18 mouse cellular contexts compared by ENCODE assay signal in genomic region chr8:126570521-126571040, GRCm38 (mm10). TPM values are rescaled to one million over a fixed set of nuclear protein-coding genes. Genes with fewer than 3 reads are reported as not detected.
DNase-seq lines count a peak whose midpoint lies in the region; ATAC-seq and TF ChIP-seq lines count a peak whose summit lies in the region.
"Had no signal": no experiment of that assay in that cellular context is flagged by ENCODE, and none has a peak within 500 bp of the region (broad histone marks: within the 10 kb centered on the region; RNA-seq: fewer than 3 reads in every experiment).

No protein-coding gene starts in this region.

- no peaks in the 10 kb centered on the region for H3K27me3 ChIP-seq in heart, embryonic 12.5 days (replicated peaks)
- H3K27me3 ChIP-seq in liver, embryonic 15.5 days: no peaks in the 10 kb centered on the region
- H3K27me3 ChIP-seq in liver, embryonic 12.5 days (replicated peaks): no peaks in the 10 kb centered on the region
- 0 out of 2 replicates have a peak, but pooled peaks cover 5% of the 10 kb centered on the region for H3K27me3 ChIP-seq in midbrain, embryonic 10.5 days (ENCODE audit: low read depth, poor library complexity, severe bottlenecking)
- H3K27me3 ChIP-seq in midbrain, postnatal 0 days (ENCODE audit: insufficient read depth, low read length): no peaks in the 10 kb centered on the region
- no peaks in the 10 kb centered on the region for H3K27me3 ChIP-seq in embryonic facial prominence, embryonic 12.5 days
- H3K27me3 ChIP-seq: CH12.LX; embryonic facial prominence, embryonic 13.5 days; forebrain, embryonic 13.5 days; hindbrain, embryonic 15.5 days; Patski had no signal

- no peaks in the 10 kb centered on the region for H3K36me3 ChIP-seq in heart, embryonic 12.5 days
- H3K36me3 ChIP-seq in liver, embryonic 15.5 days (replicated peaks): no peaks in the 10 kb centered on the region
- H3K36me3 ChIP-seq in liver, embryonic 12.5 days: no peaks in the 10 kb centered on the region
- no peaks in the 10 kb centered on the region for H3K36me3 ChIP-seq in midbrain, embryonic 10.5 days
- H3K36me3 ChIP-seq in midbrain, postnatal 0 days (ENCODE audit: insufficient read depth, low read length): no peaks in the 10 kb centered on the region
- no peaks in the 10 kb centered on the region for H3K36me3 ChIP-seq in embryonic facial prominence, embryonic 12.5 days
- H3K36me3 ChIP-seq: embryonic facial prominence, embryonic 13.5 days; hindbrain, embryonic 15.5 days had no signal

- no peaks in the 10 kb centered on the region for H3K9me3 ChIP-seq in heart, embryonic 12.5 days (replicated peaks)
- no peaks in the 10 kb centered on the region for H3K9me3 ChIP-seq in liver, embryonic 15.5 days (replicated peaks)
- no peaks in the 10 kb centered on the region for H3K9me3 ChIP-seq in liver, embryonic 12.5 days (replicated peaks)
- no peaks in the 10 kb centered on the region for H3K9me3 ChIP-seq in midbrain, embryonic 10.5 days (replicated peaks)
- no peaks in the 10 kb centered on the region for H3K9me3 ChIP-seq in midbrain, postnatal 0 days (ENCODE audit: low read length)
- no peaks in the 10 kb centered on the region for H3K9me3 ChIP-seq in embryonic facial prominence, embryonic 12.5 days
- H3K9me3 ChIP-seq: embryonic facial prominence, embryonic 13.5 days; forebrain, embryonic 13.5 days; hindbrain, embryonic 15.5 days had no signal

- TF ChIP-seq CTCF in midbrain, postnatal 0 days (IDR thresholded peaks at IDR 0.05): no peak

- H3K4me2 ChIP-seq in heart, embryonic 12.5 days: no peak overlapping the region
- peak overlapping the region; percentile 16; the same call in 1 of the 2 replicates for H3K4me2 ChIP-seq in liver, embryonic 15.5 days
- no peak overlapping the region for H3K4me2 ChIP-seq in liver, embryonic 12.5 days
- no peak overlapping the region for H3K4me2 ChIP-seq in midbrain, postnatal 0 days (ENCODE audit: low read depth, low read length, poor library complexity, severe bottlenecking)
- no peak overlapping the region for H3K4me2 ChIP-seq in embryonic facial prominence, embryonic 12.5 days (replicated peaks)
- H3K4me2 ChIP-seq: embryonic facial prominence, embryonic 13.5 days; forebrain, embryonic 13.5 days; hindbrain, embryonic 15.5 days had no signal

- no peak overlapping the region for H3K4me3 ChIP-seq in heart, embryonic 12.5 days
- no peak overlapping the region for H3K4me3 ChIP-seq in liver, embryonic 15.5 days (replicated peaks)
- no peak overlapping the region for H3K4me3 ChIP-seq in liver, embryonic 12.5 days
- H3K4me3 ChIP-seq in midbrain, embryonic 10.5 days: no peak overlapping the region
- H3K4me3 ChIP-seq in midbrain, postnatal 0 days (ENCODE audit: low read depth, low read length): no peak overlapping the region
- H3K4me3 ChIP-seq in embryonic facial prominence, embryonic 12.5 days: no peak overlapping the region
- H3K4me3 ChIP-seq: embryonic facial prominence, embryonic 13.5 days; forebrain, embryonic 13.5 days; hindbrain, embryonic 15.5 days had no signal

- H3K27ac ChIP-seq in heart, embryonic 12.5 days (ENCODE audit: poor library complexity, severe bottlenecking): no peak overlapping the region
- no peak overlapping the region for H3K27ac ChIP-seq in liver, embryonic 15.5 days (replicated peaks)
- H3K27ac ChIP-seq in liver, embryonic 12.5 days: no peak overlapping the region
- H3K27ac ChIP-seq in midbrain, embryonic 10.5 days (replicated peaks): peak overlapping the region; percentile 77
- no peak overlapping the region for H3K27ac ChIP-seq in midbrain, postnatal 0 days (ENCODE audit: low read depth, low read length)
- no peak overlapping the region for H3K27ac ChIP-seq in embryonic facial prominence, embryonic 12.5 days
- H3K27ac ChIP-seq: embryonic facial prominence, embryonic 13.5 days; hindbrain, embryonic 15.5 days had no signal

- ATAC-seq in heart, embryonic 12.5 days (ENCODE audit: insufficient number of reproducible peaks, low FRiP score): no peak
- ATAC-seq in liver, embryonic 15.5 days (ENCODE audit: insufficient read depth): no peak
- no peak for ATAC-seq in liver, embryonic 12.5 days
- no peak for ATAC-seq in midbrain, postnatal 0 days (ENCODE audit: low FRiP score)
- no peak for ATAC-seq in embryonic facial prominence, embryonic 12.5 days (ENCODE audit: insufficient number of reproducible peaks, insufficient read depth, low FRiP score, low TSS enrichment)
- ATAC-seq: forebrain, embryonic 13.5 days; inflammation-experienced regulatory T-cells, adult 6 months; intestine, postnatal 0 days; Patski had no signal

- H3K9ac ChIP-seq in heart, embryonic 12.5 days: no peak overlapping the region
- no peak overlapping the region for H3K9ac ChIP-seq in liver, embryonic 15.5 days
- H3K9ac ChIP-seq in liver, embryonic 12.5 days: no peak overlapping the region
- no peak overlapping the region for H3K9ac ChIP-seq in midbrain, postnatal 0 days (replicated peaks; ENCODE audit: low read length, poor library complexity, severe bottlenecking)
- H3K9ac ChIP-seq in embryonic facial prominence, embryonic 12.5 days: 0 out of 2 replicates have a peak overlapping the region, but pooled peaks have one; percentile 4
- H3K9ac ChIP-seq: embryonic facial prominence, embryonic 13.5 days; forebrain, embryonic 13.5 days; hindbrain, embryonic 15.5 days had no signal

- peaks cover 37% of the 10 kb centered on the region for H3K4me1 ChIP-seq in heart, embryonic 12.5 days (replicated peaks)
- peaks cover 28% of the 10 kb centered on the region; the same call in 1 of the 2 replicates for H3K4me1 ChIP-seq in liver, embryonic 15.5 days (replicated peaks)
- H3K4me1 ChIP-seq in liver, embryonic 12.5 days: peaks cover 16% of the 10 kb centered on the region
- peaks cover 41% of the 10 kb centered on the region for H3K4me1 ChIP-seq in midbrain, embryonic 10.5 days
- peaks cover 15% of the 10 kb centered on the region; the same call in 1 of the 2 replicates for H3K4me1 ChIP-seq in midbrain, postnatal 0 days (ENCODE audit: insufficient read depth, low read length)
- peaks cover 31% of the 10 kb centered on the region for H3K4me1 ChIP-seq in embryonic facial prominence, embryonic 12.5 days

- 76% methylated on average over 9 of the region's 9 CpGs for WGBS in heart, embryonic 12.5 days
- WGBS in liver, embryonic 15.5 days (ENCODE audit: insufficient replicate concordance): 55% methylated on average over 9 of the region's 9 CpGs
- WGBS in liver, embryonic 12.5 days (ENCODE audit: insufficient replicate concordance): 61% methylated on average over 9 of the region's 9 CpGs
- 80% methylated on average over 9 of the region's 9 CpGs for WGBS in midbrain, embryonic 10.5 days
- 65% methylated on average over 9 of the region's 9 CpGs for WGBS in midbrain, postnatal 0 days
- 63% methylated on average over 9 of the region's 9 CpGs for WGBS in embryonic facial prominence, embryonic 12.5 days

- peak; percentile 90 for DNase-seq in heart, adult 11 months
- no peak for DNase-seq in midbrain, embryonic 10.5 days (ENCODE audit: low spot score)
- DNase-seq in midbrain, postnatal 0 days (ENCODE audit: low spot score): no peak
- DNase-seq: adrenal gland, postnatal 14 days; cerebellum, adult 8-10 months; cerebellum, postnatal 14 days; gastrocnemius, postnatal 10 days had no signal

RNA-seq across cellular contexts. Expression of gene Irf2bp2, which starts 23.2 kb away (rescaled TPM):
- polyA plus RNA-seq in heart, embryonic 12.5 days (2016; fragmentation: Nextera tagmentation; extraction: Ambion mirVana): 8.9 and 9.7 TPM in 2 replicates
- 3.8 and 4.0 TPM in 2 replicates for polyA plus RNA-seq in liver, embryonic 15.5 days (2015; fragmentation: Nextera tagmentation; extraction: Ambion mirVana)
- 5.5 and 5.6 TPM in 2 replicates for polyA plus RNA-seq in liver, embryonic 12.5 days (2016; fragmentation: Nextera tagmentation; extraction: Ambion mirVana)
- polyA plus RNA-seq in midbrain, embryonic 10.5 days (2016; fragmentation: Nextera tagmentation; extraction: Ambion mirVana): 3.8 and 4.0 TPM in 2 replicates
- total RNA-seq in midbrain, postnatal 0 days (2014; rRNA removed): 81.3 and 88.2 TPM in 2 replicates
- 8.0 and 9.2 TPM in 2 replicates for polyA plus RNA-seq in midbrain, postnatal 0 days (2015; fragmentation: Nextera tagmentation; extraction: Ambion mirVana)
- 11.5 and 12.0 TPM in 2 replicates for polyA plus RNA-seq in embryonic facial prominence, embryonic 12.5 days (2016; fragmentation: Nextera tagmentation; extraction: Ambion mirVana)
